Mouse (Mus musculus): ENCODE data around the gene Zfp667.
"Not testable (repeated sequence)": the region's sequence is repeated elsewhere in the genome, so short reads cannot be mapped to it uniquely, and the experiment has no call there.

GRCm38 (mm10) chr7:6300796-6301195, 14.4 kb downstream of the Zfp667 start:
- TF ChIP-seq POLR2A, CTCF (IDR thresholded peaks at IDR 0.05; ENCODE audit: insufficient read depth, low read depth, low read length): not testable (repeated sequence)

Data from olfactory bulb, adult 2 months (tissue).